Mouse (Mus musculus) left cerebral cortex, postnatal 25 days (tissue): ENCODE results near the gene Ddx41. TPM values are rescaled to one million over a fixed set of nuclear protein-coding genes. Genes with fewer than 3 reads are reported as not detected.

ENCODE experiments used
- DNase-seq, 2 experiments: peaks; one replicate each; pipeline ENCODE4 v3.0.0; 2022; ENCODE audit warnings: low spot score in 2 of 2, mixed read lengths in 1 of 2
- intact Hi-C: fragments of 180-260 bp; cut with DNase I; formaldehyde crosslinking; loops from one replicate; pipeline ENCODE4 v1.15.1; 2025
- microRNA-seq, 2 experiments: library from miRNA; unstranded; fragments of <30 nt; microRNA quantifications; one replicate each; pipeline ENCODE4 v1.2.0; 2022
- total RNA-seq, 2 experiments: library from RNA; stranded (reverse); gene quantifications; 2 replicates each; pipeline ENCODE4 v1.2.3; 2021

Ddx41 gene
- total RNA-seq, 2 experiments from 2014 or later, result 53.6 to 58.0 TPM

DNA sequence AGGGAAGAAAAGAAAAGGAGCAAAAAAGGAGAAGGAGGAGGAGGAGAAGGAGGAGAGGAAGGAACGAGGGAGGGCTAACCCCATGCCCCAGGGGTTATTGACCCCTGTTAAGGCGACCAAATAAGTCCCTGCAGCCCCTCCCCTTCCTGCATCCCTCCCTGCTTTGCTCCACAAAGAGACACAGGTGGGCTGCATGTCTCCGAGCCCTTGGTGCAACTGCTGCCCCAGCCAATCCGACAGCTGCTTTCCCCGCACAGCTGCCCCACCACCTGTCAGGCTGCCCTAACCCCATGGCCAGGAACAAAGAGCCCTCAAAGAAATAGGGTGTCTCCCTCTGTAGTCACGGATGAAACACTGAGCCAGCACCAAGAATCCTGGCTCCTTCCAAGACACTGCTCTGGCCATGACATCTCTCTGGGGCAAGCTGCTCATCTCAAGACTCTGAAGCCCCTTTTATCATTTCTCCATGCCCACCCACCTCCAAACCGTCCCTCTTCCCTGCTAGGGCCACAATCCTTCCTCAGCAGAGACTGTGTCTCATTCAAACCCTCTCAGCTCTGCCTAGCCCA, 51.9 kb downstream of the Ddx41 start:
- intact Hi-C loops, result no loop called here
- DNase-seq, result peak in 1 of 2 experiments; percentile 23

DNA sequence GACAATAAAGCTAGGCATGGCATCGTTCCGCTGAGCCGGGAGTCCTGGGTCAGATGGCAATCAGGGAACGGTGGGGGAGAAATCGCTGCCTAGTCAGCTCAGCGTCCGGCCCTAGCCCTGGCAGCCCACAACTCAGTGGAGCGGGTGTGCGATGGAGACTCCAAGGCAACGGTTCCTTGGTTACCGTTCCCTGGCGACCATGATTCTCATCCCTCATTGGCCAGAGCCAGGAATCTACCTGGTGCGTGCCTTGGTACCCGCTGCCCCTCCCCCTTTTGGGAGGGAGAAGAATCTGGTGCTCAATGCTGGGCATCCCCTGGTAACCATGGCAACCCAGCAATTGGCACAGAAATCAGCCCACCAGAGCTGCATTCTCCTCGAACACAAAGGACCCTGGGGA, 52.9 kb downstream of the Ddx41 start:
- intact Hi-C loops, result no loop called here

DNA sequence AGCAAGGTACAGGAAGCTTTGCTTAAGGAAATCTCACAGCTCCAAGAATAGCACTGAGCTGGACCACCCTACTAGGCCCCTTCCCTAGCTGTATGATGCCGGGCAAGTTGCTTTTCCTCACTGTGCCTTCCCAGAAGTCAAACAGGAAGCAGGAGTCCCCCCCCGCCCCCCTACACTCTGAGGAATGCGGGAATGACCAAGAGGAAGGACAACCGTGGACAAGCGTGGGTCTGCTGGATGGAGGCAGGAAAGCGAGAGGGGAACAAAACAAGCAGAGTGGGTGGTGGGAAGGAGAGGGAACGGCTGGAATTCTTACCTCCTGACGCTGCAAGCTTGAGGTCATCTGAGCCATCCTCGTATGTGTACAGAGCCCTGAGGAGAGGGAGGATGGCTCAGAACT, 53.4 kb downstream of the Ddx41 start:
- peak in 1 of 2 experiments; percentile 39 for DNase-seq
- intact Hi-C loops, result no loop called here

More for the DNA sequence above, 52.9 kb downstream of the Ddx41 start:
- peak; percentile 96 to 99 for DNase-seq

DNA sequence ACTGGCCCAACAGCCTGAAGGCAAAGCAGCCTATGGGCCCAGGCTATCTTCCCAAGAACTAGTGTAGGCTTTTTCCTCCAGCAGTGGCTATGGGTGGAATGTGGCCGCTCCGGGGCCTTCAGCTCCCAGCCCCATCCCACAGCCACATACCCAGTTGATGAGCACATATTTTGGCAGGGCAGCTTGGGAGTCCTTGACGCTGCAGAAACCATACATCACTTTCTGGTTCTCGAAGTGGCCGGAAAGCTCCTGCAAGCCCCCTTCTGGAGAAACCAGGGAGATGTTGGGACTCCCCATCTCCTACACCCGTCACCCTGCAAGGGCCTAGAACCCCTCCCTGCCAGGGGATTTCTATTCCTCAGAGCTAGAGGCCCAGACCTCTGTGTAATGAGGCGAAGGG, 53.9 kb downstream of the Ddx41 start:
- DNase-seq, result peak in 1 of 2 experiments; percentile 28
- intact Hi-C loops, result no loop called here

Small RNA genes within 50 kb of the gene (microRNA-seq; reads per million reads assigned to microRNA genes)
- 10.1 to 12.9 reads per million in 2 experiments for gene Mir6945

Other genes with a start within 250 kb of the Ddx41 start
- 100 to 1,000 TPM; 170 to 176 TPM for gene Prelid1, start 216.2 kb downstream of the Ddx41 start, total RNA-seq
- gene Rab24, start 214.7 kb downstream of the Ddx41 start, total RNA-seq, result 10 to 100 TPM; 82.3 to 87.2 TPM
- gene Mxd3, start 206.8 kb downstream of the Ddx41 start, total RNA-seq, result 1 to 10 TPM in 1 of 2 experiments, under 1 TPM in 1; 0.85 to 1.4 TPM
- 10 to 100 TPM; 57.5 to 59.7 TPM for gene Lman2, start 173.9 kb downstream of the Ddx41 start, total RNA-seq
- gene Rgs14, start 166.9 kb downstream of the Ddx41 start, total RNA-seq, result 10 to 100 TPM; 55.6 to 58.5 TPM
- gene Slc34a1, start 138.5 kb downstream of the Ddx41 start, total RNA-seq, result not detected
- gene Pfn3, start 121.4 kb downstream of the Ddx41 start, total RNA-seq, result not detected
- under 1 TPM; 0.57 to 0.62 TPM for gene F12, start 109.9 kb downstream of the Ddx41 start, total RNA-seq
- 10 to 100 TPM; 64.0 to 68.0 TPM for gene Grk6, start 91.6 kb downstream of the Ddx41 start, total RNA-seq
- 10 to 100 TPM; 80.1 to 85.9 TPM for gene Prr7, start 72.4 kb downstream of the Ddx41 start, total RNA-seq
- gene Dbn1, start 48.5 kb downstream of the Ddx41 start, total RNA-seq, result 100 to 1,000 TPM; 287 to 295 TPM
- gene Pdlim7, start 23.0 kb downstream of the Ddx41 start, total RNA-seq, result 10 to 100 TPM; 89.6 to 96.1 TPM
- 10 to 100 TPM in 1 of 2 experiments, 1 to 10 TPM in 1; 9.7 to 13.2 TPM for gene Dok3, start 7.4 kb downstream of the Ddx41 start, total RNA-seq
- gene Fam193b, start 34.5 kb upstream of the Ddx41 start, total RNA-seq, result 10 to 100 TPM; 67.0 to 84.3 TPM
- gene Tmed9, start 37.1 kb upstream of the Ddx41 start, total RNA-seq, result 100 to 1,000 TPM; 129 to 134 TPM
- 10 to 100 TPM; 22.9 to 25.5 TPM for gene B4galt7, start 63.2 kb upstream of the Ddx41 start, total RNA-seq
- 10 to 100 TPM; 40.7 to 45.9 TPM for gene Caml, start 86.3 kb upstream of the Ddx41 start, total RNA-seq
- gene Ddx46, start 98.4 kb upstream of the Ddx41 start, total RNA-seq, result 10 to 100 TPM; 39.9 to 44.0 TPM
- 10 to 100 TPM; 81.0 to 85.9 TPM for gene B230219D22Rik, start 156.5 kb upstream of the Ddx41 start, total RNA-seq
- gene Txndc15, start 178.0 kb upstream of the Ddx41 start, total RNA-seq, result 10 to 100 TPM; 65.7 to 77.2 TPM
- gene Pcbd2, start 190.7 kb upstream of the Ddx41 start, total RNA-seq, result 10 to 100 TPM; 24.0 to 27.5 TPM
- gene Catsper3, start 247.9 kb upstream of the Ddx41 start, total RNA-seq, result under 1 TPM; 0.34 to 0.53 TPM